Mouse (Mus musculus): Measurements from ENCODE around the gene Cdc42ep1. TPM values are rescaled to one million over a fixed set of nuclear protein-coding genes. Genes with fewer than 3 reads are reported as not detected.

Cdc42ep1 gene
- polyA plus RNA-seq, 1 experiment from 2014 or later = 40.8 TPM

- H3K4me1 ChIP-seq (replicated peaks) = peaks cover 51% of the 10 kb centered on the region
Measured at GRCm38 (mm10) chr15:78830742-78831719, 11.4 kb upstream of the Cdc42ep1 start.

GRCm38 (mm10) chr15:78831720-78832657, 10.4 kb upstream of the Cdc42ep1 start:
- 39% methylated on average over 19 of the region's 19 CpGs for WGBS
- ATAC-seq (ENCODE audit: insufficient number of reproducible peaks, low FRiP score) = peak; percentile 59
- Histone ChIP-seq H3K4me1 (replicated peaks) (peaks cover 57% of the 10 kb centered on the region), H3K27me3 (replicated peaks) (0 out of 2 replicates have a peak, but pooled peaks cover 6% of the 10 kb centered on the region), H3K9ac (0 out of 2 replicates have a peak overlapping the region, but pooled peaks have one; percentile 0), H3K4me2 (peak overlapping the region; percentile 16), H3K4me3 (no peak overlapping the region), H3K9me3 (replicated peaks) (no peaks in the 10 kb centered on the region), H3K36me3 (no peaks in the 10 kb centered on the region), H3K27ac (ENCODE audit: poor library complexity, severe bottlenecking) (peak overlapping the region; percentile 88)

More at GRCm38 (mm10) chr15:78830742-78831719, 11.4 kb upstream of the Cdc42ep1 start:
- no peak for ATAC-seq (ENCODE audit: insufficient number of reproducible peaks, low FRiP score)
- WGBS = 59% methylated on average over 10 of the region's 10 CpGs
- H3K9ac ChIP-seq = no peak overlapping the region
- 0 out of 2 replicates have a peak, but pooled peaks cover 8% of the 10 kb centered on the region for H3K27me3 ChIP-seq (replicated peaks)
- H3K4me2 ChIP-seq = no peak overlapping the region
- H3K27ac ChIP-seq (ENCODE audit: poor library complexity, severe bottlenecking) = peak overlapping the region; percentile 88; the same call in 1 of the 2 replicates
- no peak overlapping the region for H3K4me3 ChIP-seq
- H3K36me3 ChIP-seq = no peaks in the 10 kb centered on the region
- H3K9me3 ChIP-seq (replicated peaks) = no peaks in the 10 kb centered on the region

GRCm38 (mm10) chr15:78832701-78833123, 9.7 kb upstream of the Cdc42ep1 start:
- Histone ChIP-seq H3K27me3 (replicated peaks) (0 out of 2 replicates have a peak, but pooled peaks cover under 1% of the 10 kb centered on the region), H3K36me3 (no peaks in the 10 kb centered on the region), H3K4me2 (peak overlapping the region; percentile 16; the same call in 1 of the 2 replicates), H3K9ac (peak overlapping the region; percentile 37; the same call in 1 of the 2 replicates), H3K9me3 (replicated peaks) (no peaks in the 10 kb centered on the region), H3K27ac (ENCODE audit: poor library complexity, severe bottlenecking) (peak overlapping the region; percentile 88), H3K4me1 (replicated peaks) (peaks cover 57% of the 10 kb centered on the region), H3K4me3 (no peak overlapping the region)
- 16% methylated on average over 14 of the region's 14 CpGs for WGBS
- peak; percentile 66 for ATAC-seq (ENCODE audit: insufficient number of reproducible peaks, low FRiP score)

DNA sequence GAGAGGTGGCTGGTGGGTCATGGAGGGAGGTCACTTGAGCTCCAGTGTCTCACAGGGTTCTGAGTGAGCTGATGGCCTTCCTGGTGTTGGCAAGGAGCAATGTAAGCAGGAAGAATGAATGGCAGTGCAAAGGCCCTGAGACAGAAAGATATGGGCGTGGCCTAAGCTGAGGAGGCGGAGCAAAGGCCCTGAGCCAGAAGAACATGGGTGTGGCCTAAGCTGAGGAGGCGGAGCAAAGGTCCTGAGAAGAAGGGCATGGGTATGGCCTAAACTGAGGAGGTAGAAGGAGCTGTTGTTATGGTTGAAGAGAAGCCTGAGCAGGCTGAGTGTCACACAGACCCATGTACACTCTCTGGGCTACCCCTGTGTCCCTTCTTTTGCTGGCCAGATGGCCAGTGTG, 8.8 kb upstream of the Cdc42ep1 start:
- H3K27ac ChIP-seq (ENCODE audit: poor library complexity, severe bottlenecking) = peak overlapping the region; percentile 88
- 90% methylated on average over 3 of the region's 3 CpGs for WGBS
- no peak overlapping the region for H3K9ac ChIP-seq
- no peaks in the 10 kb centered on the region for H3K27me3 ChIP-seq (replicated peaks)
- no peaks in the 10 kb centered on the region for H3K9me3 ChIP-seq (replicated peaks)
- ATAC-seq (ENCODE audit: insufficient number of reproducible peaks, low FRiP score) = no peak
- H3K4me1 ChIP-seq (replicated peaks) = peaks cover 57% of the 10 kb centered on the region
- H3K4me2 ChIP-seq = no peak overlapping the region
- H3K4me3 ChIP-seq = no peak overlapping the region
- no peaks in the 10 kb centered on the region for H3K36me3 ChIP-seq

GRCm38 (mm10) chr15:78834233-78835005, 8.0 kb upstream of the Cdc42ep1 start:
- H3K9ac ChIP-seq = 0 out of 2 replicates have a peak overlapping the region, but pooled peaks have one; percentile 3
- no peaks in the 10 kb centered on the region for H3K9me3 ChIP-seq (replicated peaks)
- H3K27ac ChIP-seq (ENCODE audit: poor library complexity, severe bottlenecking) = peak overlapping the region; percentile 88
- H3K4me3 ChIP-seq = no peak overlapping the region
- no peaks in the 10 kb centered on the region for H3K36me3 ChIP-seq
- peaks cover 59% of the 10 kb centered on the region for H3K4me1 ChIP-seq (replicated peaks)
- no peaks in the 10 kb centered on the region for H3K27me3 ChIP-seq (replicated peaks)
- H3K4me2 ChIP-seq = peak overlapping the region; percentile 8; the same call in 1 of the 2 replicates
- peak; percentile 7; the same call in 1 of the 2 replicates for ATAC-seq (ENCODE audit: insufficient number of reproducible peaks, low FRiP score)
- WGBS = 26% methylated on average over 10 of the region's 10 CpGs

DNA sequence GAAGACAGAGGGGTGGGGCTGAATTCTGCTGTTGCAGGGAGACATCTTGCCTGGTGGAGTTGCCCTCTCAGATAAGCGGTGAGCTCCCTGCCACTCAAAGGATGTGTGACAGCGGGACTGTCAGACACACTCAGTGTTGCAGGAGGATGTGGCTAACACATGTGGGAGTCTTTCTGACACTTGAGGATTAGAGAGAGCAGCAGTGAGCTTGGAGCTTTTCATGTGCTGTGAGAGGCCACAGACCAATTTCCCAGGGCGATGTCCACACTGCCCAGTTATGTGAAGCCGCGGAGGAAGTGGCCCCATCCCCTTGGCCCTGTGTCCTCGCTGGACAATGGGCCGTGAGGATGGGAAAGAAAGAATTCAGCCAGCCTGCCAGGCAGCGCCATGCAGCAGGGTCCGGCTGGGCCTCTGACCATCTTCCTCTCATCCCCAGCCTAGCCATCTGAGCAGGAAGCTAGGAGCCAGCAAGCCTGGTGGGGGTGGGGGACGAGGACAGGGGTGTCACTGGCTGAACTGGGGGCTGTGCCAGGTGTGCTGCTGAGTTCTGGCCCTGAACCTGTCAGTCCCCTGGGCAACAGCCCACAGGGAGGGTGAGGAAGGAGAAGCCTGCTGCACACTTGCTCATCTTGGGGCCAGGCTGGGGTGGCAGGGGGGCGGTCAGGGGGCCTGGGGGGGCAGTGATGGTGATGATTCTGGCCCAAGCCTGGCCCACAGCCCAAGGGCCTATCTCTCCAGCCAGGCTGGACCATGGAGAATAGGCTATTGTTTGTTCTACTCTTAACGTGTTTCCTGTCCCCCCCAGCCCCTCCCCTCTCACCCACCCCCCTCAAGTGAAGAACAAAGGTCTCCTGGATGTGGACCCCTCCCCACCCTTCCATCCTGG, 7.0 kb upstream of the Cdc42ep1 start:
- WGBS = 12% methylated on average over 11 of the region's 12 CpGs
- no peaks in the 10 kb centered on the region for H3K9me3 ChIP-seq (replicated peaks)
- H3K27me3 ChIP-seq (replicated peaks) = no peaks in the 10 kb centered on the region
- peak overlapping the region; percentile 88 for H3K27ac ChIP-seq (ENCODE audit: poor library complexity, severe bottlenecking)
- H3K4me3 ChIP-seq = no peak overlapping the region
- H3K4me1 ChIP-seq (replicated peaks) = peaks cover 68% of the 10 kb centered on the region
- peak; percentile 49 for ATAC-seq (ENCODE audit: insufficient number of reproducible peaks, low FRiP score)
- peak overlapping the region; percentile 8; the same call in 1 of the 2 replicates for H3K4me2 ChIP-seq
- no peaks in the 10 kb centered on the region for H3K36me3 ChIP-seq
- 0 out of 2 replicates have a peak overlapping the region, but pooled peaks have one; percentile 16 for H3K9ac ChIP-seq

- peak overlapping the region; percentile 88 for H3K27ac ChIP-seq (ENCODE audit: poor library complexity, severe bottlenecking)
- H3K27me3 ChIP-seq (replicated peaks) = 0 out of 2 replicates have a peak, but pooled peaks cover 5% of the 10 kb centered on the region
- no peak overlapping the region for H3K4me3 ChIP-seq
- H3K9me3 ChIP-seq (replicated peaks) = no peaks in the 10 kb centered on the region
- no peak overlapping the region for H3K9ac ChIP-seq
- ATAC-seq (ENCODE audit: insufficient number of reproducible peaks, low FRiP score) = peak; percentile 12; the same call in 1 of the 2 replicates
- no peak overlapping the region for H3K4me2 ChIP-seq
- 32% methylated on average over 8 of the region's 8 CpGs for WGBS
- no peaks in the 10 kb centered on the region for H3K36me3 ChIP-seq
- H3K4me1 ChIP-seq (replicated peaks) = peaks cover 73% of the 10 kb centered on the region
Measured at GRCm38 (mm10) chr15:78836086-78836621, 6.3 kb upstream of the Cdc42ep1 start.

DNA sequence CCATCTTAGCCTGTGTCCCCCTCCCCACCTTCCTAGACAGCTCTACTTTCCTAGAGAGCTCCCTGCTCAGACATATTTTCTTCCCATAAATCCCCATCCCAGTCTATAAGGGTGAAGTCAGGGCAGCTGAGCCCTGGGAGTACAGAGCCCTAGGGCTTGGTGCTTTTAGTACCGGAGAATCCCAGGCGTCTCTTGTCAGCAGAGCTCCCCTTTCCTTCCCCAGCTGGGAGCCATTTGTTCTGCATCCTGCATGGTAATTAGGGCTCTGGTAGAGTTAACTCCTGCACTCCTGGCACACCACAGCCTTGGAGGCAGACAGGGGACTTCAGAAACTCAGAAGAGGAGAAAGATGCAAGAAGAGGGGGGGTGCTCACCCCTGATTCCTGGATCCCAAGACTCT, 2.7 kb upstream of the Cdc42ep1 start:
- Histone ChIP-seq H3K4me3 (no peak overlapping the region), H3K27ac (ENCODE audit: poor library complexity, severe bottlenecking) (peak overlapping the region; percentile 13; the same call in 1 of the 2 replicates), H3K4me2 (no peak overlapping the region), H3K9me3 (replicated peaks) (no peaks in the 10 kb centered on the region), H3K4me1 (replicated peaks) (peaks cover 62% of the 10 kb centered on the region), H3K36me3 (no peaks in the 10 kb centered on the region), H3K9ac (no peak overlapping the region), H3K27me3 (replicated peaks) (0 out of 2 replicates have a peak, but pooled peaks cover 7% of the 10 kb centered on the region)
- 8% methylated on average over 2 of the region's 2 CpGs for WGBS
- no peak for ATAC-seq (ENCODE audit: insufficient number of reproducible peaks, low FRiP score)

DNA sequence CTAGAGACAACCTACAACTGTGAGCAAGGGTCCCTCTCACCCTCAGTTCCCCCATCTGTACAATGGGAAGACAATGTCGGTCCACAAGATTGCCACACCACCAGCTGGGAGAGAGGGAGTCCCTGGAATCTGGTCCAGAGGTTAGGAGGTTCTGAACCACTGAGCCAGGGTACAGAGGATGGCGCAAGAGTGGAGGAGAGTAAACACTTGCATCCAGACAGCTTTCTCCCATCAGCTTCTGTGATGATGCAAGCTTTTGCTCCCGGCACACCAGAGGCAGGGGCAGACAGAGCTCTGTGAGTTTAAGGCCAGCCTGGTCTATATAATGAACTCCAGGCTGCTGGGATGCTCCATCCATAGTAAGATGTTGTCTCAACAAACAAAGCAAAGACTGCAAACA, 2.2 kb upstream of the Cdc42ep1 start:
- H3K27me3 ChIP-seq (replicated peaks) = 0 out of 2 replicates have a peak, but pooled peaks cover 7% of the 10 kb centered on the region
- 54% methylated on average over 3 of the region's 3 CpGs for WGBS
- H3K9me3 ChIP-seq (replicated peaks) = no peaks in the 10 kb centered on the region
- ATAC-seq (ENCODE audit: insufficient number of reproducible peaks, low FRiP score) = no peak
- H3K4me3 ChIP-seq = no peak overlapping the region
- 0 out of 2 replicates have a peak overlapping the region, but pooled peaks have one; percentile 22 for H3K9ac ChIP-seq
- peak overlapping the region; percentile 13 for H3K27ac ChIP-seq (ENCODE audit: poor library complexity, severe bottlenecking)
- no peaks in the 10 kb centered on the region for H3K36me3 ChIP-seq
- H3K4me2 ChIP-seq = no peak overlapping the region
- H3K4me1 ChIP-seq (replicated peaks) = peaks cover 61% of the 10 kb centered on the region

Measured in heart, embryonic 12.5 days (tissue).